Mouse (Mus musculus): ENCODE data around the gene Mocs1. TPM values are rescaled to one million over a fixed set of nuclear protein-coding genes. Genes with fewer than 3 reads are reported as not detected.

The Mocs1 gene
- polyA plus RNA-seq, 1 experiment from 2014 or later, result 6.5 TPM

GRCm38 (mm10) chr17:49419813-49420212 is 8.3 kb upstream of the Mocs1 start:
- ATAC-seq, result no peak
- H3K9ac ChIP-seq, result no peak overlapping the region
- no peak overlapping the region for H3K4me2 ChIP-seq
- H3K27me3 ChIP-seq (replicated peaks), result no peaks in the 10 kb centered on the region
- H3K27ac ChIP-seq, result no peak overlapping the region
- no peaks in the 10 kb centered on the region for H3K9me3 ChIP-seq (replicated peaks)
- H3K4me3 ChIP-seq, result no peak overlapping the region
- H3K36me3 ChIP-seq, result no peaks in the 10 kb centered on the region
- 56% methylated on average over 6 of the region's 6 CpGs for WGBS (ENCODE audit: insufficient replicate concordance)
- 0 out of 2 replicates have a peak, but pooled peaks cover 10% of the 10 kb centered on the region for H3K4me1 ChIP-seq

- H3K4me3 ChIP-seq, result no peak overlapping the region
- 0 out of 2 replicates have a peak, but pooled peaks cover 10% of the 10 kb centered on the region for H3K4me1 ChIP-seq
- H3K4me2 ChIP-seq, result no peak overlapping the region
- H3K9me3 ChIP-seq (replicated peaks), result no peaks in the 10 kb centered on the region
- no peak overlapping the region for H3K27ac ChIP-seq
- no peaks in the 10 kb centered on the region for H3K36me3 ChIP-seq
- no peak overlapping the region for H3K9ac ChIP-seq
- no peaks in the 10 kb centered on the region for H3K27me3 ChIP-seq (replicated peaks)
- no peak for ATAC-seq
- WGBS (ENCODE audit: insufficient replicate concordance), result 52% methylated on average over 3 of the region's 3 CpGs
Measured at GRCm38 (mm10) chr17:49422286-49423066, 5.7 kb upstream of the Mocs1 start.

DNA sequence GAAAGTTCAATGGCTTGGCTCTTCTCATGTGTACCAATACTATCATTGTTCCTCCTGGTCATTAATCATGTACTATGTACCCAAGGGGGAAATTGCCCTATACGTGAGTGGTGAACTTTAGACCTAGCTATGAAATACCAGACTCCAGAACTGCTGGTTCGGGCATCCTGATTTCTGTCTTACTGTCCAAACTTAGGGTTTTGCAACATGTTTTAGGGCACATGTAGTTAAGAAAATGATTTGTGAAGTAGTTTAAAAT is 5.2 kb upstream of the Mocs1 start:
- Histone ChIP-seq H3K4me2 (no peak overlapping the region), H3K9ac (no peak overlapping the region), H3K9me3 (replicated peaks) (no peaks in the 10 kb centered on the region), H3K27me3 (replicated peaks) (no peaks in the 10 kb centered on the region), H3K36me3 (no peaks in the 10 kb centered on the region), H3K4me1 (peaks cover 14% of the 10 kb centered on the region), H3K4me3 (no peak overlapping the region), H3K27ac (no peak overlapping the region)
- 57% methylated on average over 2 of the region's 2 CpGs for WGBS (ENCODE audit: insufficient replicate concordance)
- ATAC-seq, result no peak

GRCm38 (mm10) chr17:49423872-49424271 is 4.3 kb upstream of the Mocs1 start:
- no peaks in the 10 kb centered on the region for H3K27me3 ChIP-seq (replicated peaks)
- no peak for ATAC-seq
- no peak overlapping the region for H3K4me2 ChIP-seq
- H3K36me3 ChIP-seq, result no peaks in the 10 kb centered on the region
- H3K4me1 ChIP-seq, result peaks cover 14% of the 10 kb centered on the region
- H3K9ac ChIP-seq, result no peak overlapping the region
- no peak overlapping the region for H3K27ac ChIP-seq
- no peaks in the 10 kb centered on the region for H3K9me3 ChIP-seq (replicated peaks)
- no peak overlapping the region for H3K4me3 ChIP-seq
- WGBS (ENCODE audit: insufficient replicate concordance), result 71% methylated on average over 3 of the region's 3 CpGs

GRCm38 (mm10) chr17:49427631-49428238 is 427 bp upstream of the Mocs1 start:
- Histone ChIP-seq H3K4me1 (peaks cover 45% of the 10 kb centered on the region), H3K9ac (peak overlapping the region; percentile 22; the same call in 1 of the 2 replicates), H3K36me3 (peaks cover 16% of the 10 kb centered on the region), H3K27me3 (replicated peaks) (no peaks in the 10 kb centered on the region), H3K27ac (no peak overlapping the region; the same call in 1 of the 2 replicates), H3K9me3 (replicated peaks) (no peaks in the 10 kb centered on the region), H3K4me2 (peak overlapping the region; percentile 75), H3K4me3 (peak overlapping the region; percentile 91)
- WGBS (ENCODE audit: insufficient replicate concordance), result 16% methylated on average over 9 of the region's 9 CpGs
- ATAC-seq, result peak; percentile 2

DNA sequence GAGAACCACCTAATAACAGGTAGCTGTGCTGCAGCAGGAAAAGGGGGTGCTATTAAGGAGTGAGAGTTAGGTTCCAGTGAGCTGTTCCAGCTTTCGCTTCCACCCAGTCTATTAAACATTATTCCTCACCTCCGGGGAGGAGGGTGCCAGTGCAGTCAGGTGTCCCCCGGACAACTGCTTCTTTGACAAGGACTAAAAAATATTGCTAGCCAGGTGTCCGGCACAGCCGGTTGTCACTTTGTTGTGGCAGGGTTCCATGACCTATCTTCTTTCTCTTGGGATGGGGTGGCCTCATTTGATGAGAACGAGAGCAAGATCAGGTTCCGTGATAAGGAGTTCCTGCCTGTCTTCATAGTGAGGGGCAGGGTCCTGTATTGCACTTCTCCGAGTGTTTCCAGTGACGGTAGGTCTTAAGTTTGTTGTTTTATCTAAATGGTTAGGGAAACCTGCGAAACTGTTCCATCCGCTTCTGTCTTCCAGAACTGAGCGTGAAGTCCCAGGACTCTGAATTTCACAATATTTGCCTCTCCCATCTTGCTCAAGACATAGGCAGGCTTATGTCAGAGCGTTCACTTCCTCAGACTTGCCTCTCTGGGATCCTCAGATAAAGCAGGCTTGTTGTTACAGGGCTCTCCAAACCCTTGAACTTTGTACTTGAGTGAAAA is 721 bp downstream of the Mocs1 start:
- ATAC-seq, result peak; percentile 54
- peak overlapping the region; percentile 97 for H3K9ac ChIP-seq
- peak overlapping the region; percentile 93 for H3K27ac ChIP-seq
- 13% methylated on average over 13 of the region's 13 CpGs for WGBS (ENCODE audit: insufficient replicate concordance)
- peak overlapping the region; percentile 91 for H3K4me3 ChIP-seq
- H3K9me3 ChIP-seq (replicated peaks), result no peaks in the 10 kb centered on the region
- peaks cover 27% of the 10 kb centered on the region for H3K36me3 ChIP-seq
- peaks cover 53% of the 10 kb centered on the region for H3K4me1 ChIP-seq
- H3K27me3 ChIP-seq (replicated peaks), result no peaks in the 10 kb centered on the region
- H3K4me2 ChIP-seq, result peak overlapping the region; percentile 75

DNA sequence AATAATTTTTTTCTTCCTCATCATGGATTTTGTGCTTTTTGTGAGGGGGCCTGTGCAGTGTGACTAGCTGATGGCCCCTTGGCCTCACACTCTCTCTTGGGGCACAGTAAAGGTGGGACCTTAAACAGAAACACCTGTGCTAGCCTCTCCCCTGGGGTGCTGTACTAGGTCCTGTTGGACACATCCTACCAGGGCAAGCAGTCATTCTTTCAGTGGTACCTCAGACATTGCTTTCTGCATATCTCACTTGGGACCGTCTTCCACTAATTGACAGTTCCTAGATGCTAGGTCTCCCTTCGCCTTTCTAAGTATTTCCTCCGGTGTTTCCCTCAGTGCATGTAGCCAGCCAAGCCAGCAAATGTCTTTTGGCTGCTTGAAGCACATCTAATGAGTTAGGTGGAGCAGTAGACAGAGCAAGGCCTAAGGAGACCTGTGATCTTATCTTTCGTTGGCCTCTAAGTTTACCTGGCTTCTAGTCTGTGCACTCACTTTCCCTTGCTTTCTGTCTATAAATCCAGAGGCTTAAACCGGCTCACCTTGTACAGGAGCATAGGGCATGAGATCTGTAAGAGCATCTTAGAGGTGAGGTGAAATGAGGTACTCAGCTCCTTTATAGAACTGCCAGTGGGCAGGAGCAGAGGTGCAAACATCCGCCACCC is 1.4 kb downstream of the Mocs1 start:
- no peaks in the 10 kb centered on the region for H3K27me3 ChIP-seq (replicated peaks)
- H3K9me3 ChIP-seq (replicated peaks), result no peaks in the 10 kb centered on the region
- H3K36me3 ChIP-seq, result peaks cover 35% of the 10 kb centered on the region
- 72% methylated on average over 6 of the region's 6 CpGs for WGBS (ENCODE audit: insufficient replicate concordance)
- peak overlapping the region; percentile 75 for H3K4me2 ChIP-seq
- peak overlapping the region; percentile 91 for H3K4me3 ChIP-seq
- peak overlapping the region; percentile 97 for H3K9ac ChIP-seq
- H3K4me1 ChIP-seq, result peaks cover 60% of the 10 kb centered on the region
- ATAC-seq, result no peak; the same call in 1 of the 2 replicates
- H3K27ac ChIP-seq, result peak overlapping the region; percentile 93

DNA sequence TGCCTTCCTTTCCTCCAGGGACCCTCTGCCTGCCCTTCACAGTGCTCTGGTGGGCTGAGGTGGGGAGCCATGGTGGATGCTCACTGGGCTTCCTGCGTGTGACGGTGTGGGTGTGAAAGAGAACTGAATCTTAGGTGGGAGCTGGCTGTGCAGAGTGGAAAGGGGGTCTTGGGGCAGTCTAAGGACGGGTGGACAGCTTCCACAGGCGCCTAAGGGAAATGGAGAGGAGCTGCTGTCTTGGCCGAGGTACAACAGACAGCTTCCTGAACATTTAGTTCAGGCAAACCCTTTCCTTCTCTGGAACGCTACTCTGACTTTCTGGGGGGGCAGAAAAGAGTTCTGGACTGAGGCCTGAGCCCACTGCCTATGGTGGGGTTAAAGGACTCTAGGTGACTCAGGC is 2.0 kb downstream of the Mocs1 start:
- Histone ChIP-seq H3K4me1 (peaks cover 65% of the 10 kb centered on the region), H3K4me2 (peak overlapping the region; percentile 75), H3K27ac (peak overlapping the region; percentile 93), H3K9me3 (replicated peaks) (no peaks in the 10 kb centered on the region), H3K36me3 (peaks cover 40% of the 10 kb centered on the region), H3K4me3 (peak overlapping the region; percentile 91), H3K27me3 (replicated peaks) (no peaks in the 10 kb centered on the region), H3K9ac (peak overlapping the region; percentile 97)
- WGBS (ENCODE audit: insufficient replicate concordance), result 74% methylated on average over 6 of the region's 6 CpGs
- no peak for ATAC-seq

DNA sequence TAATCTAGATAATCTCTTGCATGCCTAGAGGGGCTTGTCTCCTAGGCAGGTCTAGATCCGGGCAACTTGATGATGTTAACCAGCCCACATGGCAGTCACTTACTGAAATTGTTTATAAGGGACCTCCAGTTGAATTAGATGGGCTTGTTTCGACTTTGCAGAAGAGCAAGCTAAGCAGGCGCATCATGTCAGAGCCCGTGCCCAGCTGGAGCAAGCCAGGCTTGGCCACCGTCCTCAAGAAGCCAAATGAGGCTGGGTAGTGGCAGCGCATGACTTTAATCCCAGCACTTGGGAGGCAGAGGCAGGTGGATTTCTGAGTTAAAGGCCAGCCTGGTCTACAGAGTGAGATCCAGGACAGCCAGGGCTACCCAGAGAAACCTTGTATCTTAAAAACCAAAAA is 3.0 kb downstream of the Mocs1 start:
- H3K9me3 ChIP-seq (replicated peaks), result no peaks in the 10 kb centered on the region
- 78% methylated on average over 6 of the region's 6 CpGs for WGBS (ENCODE audit: insufficient replicate concordance)
- peaks cover 75% of the 10 kb centered on the region for H3K4me1 ChIP-seq
- H3K4me2 ChIP-seq, result peak overlapping the region; percentile 75
- H3K27me3 ChIP-seq (replicated peaks), result no peaks in the 10 kb centered on the region
- H3K27ac ChIP-seq, result peak overlapping the region; percentile 93
- H3K9ac ChIP-seq, result peak overlapping the region; percentile 97; the same call in 1 of the 2 replicates
- 0 out of 2 replicates have a peak overlapping the region, but pooled peaks have one; percentile 91 for H3K4me3 ChIP-seq
- ATAC-seq, result no peak
- peaks cover 50% of the 10 kb centered on the region for H3K36me3 ChIP-seq

DNA sequence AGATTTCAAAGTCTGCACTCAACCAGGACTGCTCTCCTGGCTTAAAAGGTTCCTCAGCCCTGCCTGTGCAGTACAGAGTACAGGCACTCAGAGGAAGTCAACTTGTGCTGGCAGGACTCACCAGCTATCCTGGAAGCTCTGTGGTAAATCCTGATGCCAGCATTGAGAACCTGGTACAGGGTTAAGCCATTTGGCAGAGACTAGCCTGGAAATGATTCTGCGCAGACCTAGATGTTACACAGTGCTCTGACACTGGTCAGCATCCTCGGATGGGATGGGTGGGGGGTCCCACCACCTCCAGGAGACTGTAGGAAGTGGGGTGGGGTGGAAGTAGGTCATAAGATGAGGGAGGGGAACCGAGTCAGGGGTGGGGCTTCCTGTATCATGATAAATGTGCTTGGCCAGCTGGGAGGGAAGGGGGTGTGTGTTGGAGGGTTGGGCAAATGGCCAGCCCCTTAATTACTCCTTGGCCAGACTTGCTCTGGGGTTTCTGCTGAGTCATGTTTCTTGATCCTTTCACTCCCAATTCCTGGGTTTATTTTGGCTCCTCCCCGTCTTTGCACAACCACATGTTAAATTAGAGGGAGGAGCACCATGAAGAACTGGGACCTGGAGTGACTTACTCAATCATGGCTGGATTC is 4.0 kb downstream of the Mocs1 start:
- H3K36me3 ChIP-seq, result peaks cover 59% of the 10 kb centered on the region
- H3K4me3 ChIP-seq, result no peak overlapping the region
- no peaks in the 10 kb centered on the region for H3K27me3 ChIP-seq (replicated peaks)
- peak overlapping the region; percentile 83 for H3K27ac ChIP-seq
- H3K9me3 ChIP-seq (replicated peaks), result no peaks in the 10 kb centered on the region
- WGBS (ENCODE audit: insufficient replicate concordance), result 41% methylated on average over 4 of the region's 4 CpGs
- H3K9ac ChIP-seq, result 0 out of 2 replicates have a peak overlapping the region, but pooled peaks have one; percentile 40
- peak overlapping the region; percentile 43 for H3K4me2 ChIP-seq
- H3K4me1 ChIP-seq, result peaks cover 84% of the 10 kb centered on the region
- no peak for ATAC-seq

- Histone ChIP-seq H3K9me3 (replicated peaks) (no peaks in the 10 kb centered on the region), H3K4me2 (peak overlapping the region; percentile 43), H3K36me3 (peaks cover 67% of the 10 kb centered on the region), H3K4me3 (no peak overlapping the region), H3K4me1 (peaks cover 87% of the 10 kb centered on the region), H3K27ac (peak overlapping the region; percentile 83; the same call in 1 of the 2 replicates), H3K27me3 (replicated peaks) (no peaks in the 10 kb centered on the region), H3K9ac (no peak overlapping the region; the same call in 1 of the 2 replicates)
- ATAC-seq, result no peak
- WGBS (ENCODE audit: insufficient replicate concordance), result 79% methylated on average over 6 of the region's 6 CpGs
Measured at GRCm38 (mm10) chr17:49433071-49433470, 4.9 kb downstream of the Mocs1 start.
